Mouse (Mus musculus): ENCODE measurements at regions not wholly inside any gene's neighbourhood (a gene's known extent, or its start where the extent isn't known, plus 50 kb on each side); places are given as distances from the start of the nearest gene placed in this dataset.

- DNase-seq (ENCODE audit: low spot score in 2 of 2), result no peak
Measured at GRCm38 (mm10) chr2:139356280-139357010, 137.3 kb upstream of the Sptlc3 start.

DNA sequence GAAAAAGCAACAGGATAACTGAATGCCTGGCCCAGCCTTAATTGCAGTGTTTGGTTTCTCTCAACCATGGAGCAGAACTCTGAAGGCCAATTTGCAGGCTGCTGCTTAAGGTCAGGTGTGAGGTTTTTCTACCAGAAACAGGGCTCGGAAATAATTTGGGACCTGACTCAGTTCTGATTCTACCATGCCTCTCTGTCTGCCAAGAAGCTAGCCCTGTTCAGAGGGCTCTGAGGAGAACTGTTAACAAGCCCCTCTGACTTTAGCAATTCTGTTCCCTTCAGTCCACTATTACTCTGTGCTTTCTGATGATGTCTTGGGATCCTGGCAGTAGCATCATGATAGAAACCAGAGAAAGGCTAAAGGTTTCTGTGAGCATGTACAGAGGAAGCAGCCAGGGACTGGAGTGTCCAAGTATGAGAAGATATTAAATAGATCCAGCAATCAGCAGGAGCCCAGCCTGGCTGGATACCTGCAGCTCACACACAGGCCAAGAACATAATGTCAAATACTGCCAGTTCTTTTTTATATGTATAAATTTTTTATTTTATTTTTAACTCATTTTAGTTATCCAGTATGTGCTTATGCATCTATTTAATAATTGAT lies 131.4 kb upstream of the Sptlc3 start:
- peak in 1 of 2 experiments; percentile 13 for DNase-seq (ENCODE audit: low spot score in 2 of 2)

DNA sequence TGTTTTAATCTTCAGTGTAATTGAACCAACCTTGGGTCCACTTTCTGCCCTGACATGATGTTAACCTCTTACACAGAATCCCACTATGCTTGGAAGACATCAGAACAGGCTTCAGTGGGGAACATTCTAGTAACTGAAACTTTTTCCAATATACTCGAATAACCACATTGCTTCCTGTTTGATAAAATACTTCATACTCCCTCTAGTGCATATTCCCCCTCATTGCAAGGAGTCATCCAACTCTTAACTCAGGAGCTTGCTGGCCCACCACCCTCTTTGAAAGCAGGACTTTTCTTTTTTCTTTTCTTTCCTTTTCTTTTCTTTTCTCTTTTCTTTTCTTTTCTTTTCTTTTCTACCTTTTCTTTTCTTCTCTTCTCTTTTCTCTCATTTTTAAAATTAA lies 123.6 kb upstream of the Sptlc3 start:
- DNase-seq (ENCODE audit: low spot score in 2 of 2), result peak in 1 of 2 experiments; percentile 66

DNA sequence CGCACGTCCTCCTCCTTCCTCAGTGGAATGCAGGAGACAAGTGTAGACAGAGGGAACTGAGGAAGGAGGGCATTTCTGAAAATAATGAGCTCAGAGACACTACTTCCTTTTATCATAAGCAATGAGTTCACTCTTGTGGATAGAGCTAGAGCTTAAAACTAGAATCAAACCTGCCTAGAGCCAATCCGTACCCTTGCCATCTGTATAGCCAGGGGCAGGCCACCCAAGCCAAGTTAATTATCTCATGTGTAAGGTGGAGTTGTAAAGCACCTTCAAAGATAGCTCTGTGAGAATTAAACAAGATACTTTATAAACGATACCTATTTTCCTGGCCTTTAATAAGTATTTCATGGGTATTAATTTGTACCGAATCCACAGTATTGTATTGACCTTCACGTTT lies 113.4 kb upstream of the Sptlc3 start:
- DNase-seq (ENCODE audit: low spot score in 2 of 2), result no peak

DNA sequence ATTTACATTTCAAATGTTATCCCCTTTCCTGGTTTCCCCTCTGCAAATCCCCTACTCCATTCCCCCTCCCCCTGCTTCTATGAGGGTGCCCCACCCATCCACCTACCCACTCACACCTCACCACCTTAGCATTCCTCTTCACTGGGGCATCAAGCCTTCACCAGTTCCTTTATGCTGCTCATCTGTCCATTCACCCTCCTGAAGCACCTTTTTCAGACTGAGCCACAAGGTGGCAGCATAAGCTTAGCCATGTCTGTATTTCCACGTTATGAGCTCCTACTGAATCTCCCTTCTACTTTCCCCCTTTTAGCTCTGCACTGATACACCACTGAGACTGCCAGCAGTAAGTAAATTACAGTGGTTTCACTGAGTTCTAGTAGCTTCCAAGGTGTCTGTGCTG lies 112.1 kb upstream of the Sptlc3 start:
- DNase-seq (ENCODE audit: low spot score in 2 of 2), result peak; percentile 64 to 90

- no peak for DNase-seq (ENCODE audit: low spot score in 2 of 2)
Measured at GRCm38 (mm10) chr2:139413559-139413958, 80.2 kb upstream of the Sptlc3 start.

GRCm38 (mm10) chr2:139417506-139417905 lies 76.2 kb upstream of the Sptlc3 start:
- DNase-seq (ENCODE audit: low spot score in 2 of 2), result no peak

- peak in 1 of 2 experiments; percentile 6 for DNase-seq (ENCODE audit: low spot score in 2 of 2)
Measured at GRCm38 (mm10) chr2:139422678-139423077, 71.0 kb upstream of the Sptlc3 start.

DNA sequence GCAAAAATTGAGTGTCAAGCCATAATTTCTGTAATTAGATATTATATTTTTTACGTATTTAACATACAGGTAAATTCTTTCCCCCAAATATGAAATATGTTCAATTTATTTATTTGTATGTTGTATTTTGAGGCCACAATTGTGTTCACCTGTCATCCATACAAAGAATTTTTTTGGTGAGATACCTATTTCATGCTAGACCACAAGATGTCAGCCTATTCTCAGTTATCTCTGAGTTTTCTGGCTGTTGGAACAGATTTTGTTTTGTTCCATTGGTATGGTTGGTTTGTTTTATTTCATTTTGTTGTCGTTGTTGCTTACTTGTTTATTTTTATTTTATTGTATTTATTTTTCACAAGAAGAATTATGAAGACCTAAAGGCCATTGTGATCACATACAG lies 70.3 kb upstream of the Sptlc3 start:
- DNase-seq (ENCODE audit: low spot score in 2 of 2), result peak in 1 of 2 experiments; percentile 28

Small RNA genes in the stretch of these regions (microRNA-seq; reads per million reads assigned to microRNA genes)
- gene Mir1952, result 0 reads per million in 2 experiments

All from layer of hippocampus, adult 18-20 months (tissue).